33 mouse cellular contexts compared by ENCODE assay signal in genomic region chr1:170294786-170295570, GRCm38 (mm10). TPM values are rescaled to one million over a fixed set of nuclear protein-coding genes. Genes with fewer than 3 reads are reported as not detected.
A peak's percentile ranks its signal among the peaks of the same experiment; 100 is the strongest.
DNase-seq lines count a peak whose midpoint lies in the region; ATAC-seq and TF ChIP-seq lines count a peak whose summit lies in the region.
"Had no signal": no experiment of that assay in that cellular context is flagged by ENCODE, and none has a peak within 500 bp of the region (broad histone marks: within the 10 kb centered on the region; RNA-seq: fewer than 3 reads in every experiment).

No protein-coding gene starts in this region.

- TF ChIP-seq CTCF in layer of hippocampus, adult 2 months (conservative IDR thresholded peaks at IDR 0.05), result no peak

- H3K9ac ChIP-seq in midbrain, embryonic 11.5 days (ENCODE audit: low read length), result no peak overlapping the region
- H3K9ac ChIP-seq in midbrain, embryonic 13.5 days (replicated peaks), result no peak overlapping the region
- H3K9ac ChIP-seq: embryonic facial prominence, embryonic 12.5 days; forebrain, embryonic 13.5 days; heart, embryonic 12.5 days; hindbrain, embryonic 15.5 days; liver, postnatal 0 days; midbrain, embryonic 12.5 days; neural tube, embryonic 15.5 days had no signal

- no peaks in the 10 kb centered on the region for H3K27me3 ChIP-seq in midbrain, embryonic 11.5 days (ENCODE audit: control insufficient read depth, insufficient read depth, low read length)
- no peaks in the 10 kb centered on the region for H3K27me3 ChIP-seq in midbrain, embryonic 13.5 days
- H3K27me3 ChIP-seq: embryonic facial prominence, embryonic 12.5 days; forebrain, embryonic 13.5 days; heart, embryonic 12.5 days; hindbrain, embryonic 15.5 days; midbrain, embryonic 12.5 days; neural tube, embryonic 15.5 days had no signal

- H3K9me3 ChIP-seq in midbrain, embryonic 11.5 days (ENCODE audit: control insufficient read depth, low read length), result no peaks in the 10 kb centered on the region
- no peaks in the 10 kb centered on the region for H3K9me3 ChIP-seq in midbrain, embryonic 13.5 days
- H3K9me3 ChIP-seq: embryonic facial prominence, embryonic 12.5 days; forebrain, embryonic 13.5 days; heart, embryonic 12.5 days; hindbrain, embryonic 15.5 days; limb, embryonic 10.5 days; midbrain, embryonic 12.5 days; neural tube, embryonic 15.5 days had no signal

- ATAC-seq in midbrain, embryonic 11.5 days (ENCODE audit: low FRiP score), result peak; percentile 61; the same call in 1 of the 2 replicates
- ATAC-seq in midbrain, embryonic 13.5 days, result no peak
- ATAC-seq: activated CD4-positive, CD25-positive, alpha-beta regulatory T cell, adult 4 months; forebrain, embryonic 13.5 days; liver, postnatal 0 days; lung, postnatal 0 days had no signal

- H3K4me3 ChIP-seq in layer of hippocampus, adult 2 months, result no peak overlapping the region
- no peak overlapping the region for H3K4me3 ChIP-seq in midbrain, embryonic 11.5 days (ENCODE audit: low read depth, low read length)
- no peak overlapping the region for H3K4me3 ChIP-seq in midbrain, embryonic 13.5 days (replicated peaks)
- H3K4me3 ChIP-seq: embryonic facial prominence, embryonic 12.5 days; forebrain, embryonic 13.5 days; heart, embryonic 12.5 days; hindbrain, embryonic 15.5 days; limb, embryonic 10.5 days; midbrain, embryonic 12.5 days; myocyte; neural tube, embryonic 15.5 days had no signal

- peak overlapping the region; percentile 28; the same call in 1 of the 2 replicates for H3K27ac ChIP-seq in layer of hippocampus, adult 2 months
- H3K27ac ChIP-seq in midbrain, embryonic 11.5 days (ENCODE audit: low read depth, low read length), result no peak overlapping the region; the same call in 1 of the 2 replicates
- no peak overlapping the region for H3K27ac ChIP-seq in midbrain, embryonic 13.5 days
- H3K27ac ChIP-seq: embryonic facial prominence, embryonic 12.5 days; forebrain, embryonic 13.5 days; hindbrain, embryonic 15.5 days; limb, embryonic 10.5 days; macrophage; midbrain, embryonic 12.5 days; neural tube, embryonic 15.5 days had no signal

- no peak overlapping the region for H3K4me2 ChIP-seq in midbrain, embryonic 11.5 days
- H3K4me2 ChIP-seq in midbrain, embryonic 13.5 days (replicated peaks), result no peak overlapping the region
- H3K4me2 ChIP-seq: embryonic facial prominence, embryonic 12.5 days; forebrain, embryonic 13.5 days; heart, embryonic 12.5 days; hindbrain, embryonic 15.5 days; liver, embryonic 11.5 days; midbrain, embryonic 12.5 days; neural tube, embryonic 15.5 days had no signal

- peak; percentile 29 for DNase-seq in embryo, embryonic 10 days (ENCODE audit: low spot score)
- DNase-seq in embryo, embryonic 9.5 days (ENCODE audit: extremely low spot score), result no peak
- DNase-seq in layer of hippocampus, adult 2 months (ENCODE audit: low spot score in 2 of 2), result peak in 1 of 2 experiments; percentile 14
- DNase-seq in layer of hippocampus, adult 11-12 months (ENCODE audit: low spot score), result no peak
- peak; percentile 89 for DNase-seq in midbrain, embryonic 11.5 days (ENCODE audit: low spot score, missing footprints)
- DNase-seq in embryo, embryonic 10.5 days (ENCODE audit: low spot score), result peak; percentile 27
- no peak for DNase-seq in kidney, adult 11 months
- DNase-seq: adrenal gland, adult 8-10 months; cerebellum, adult 9-10 months; gastrocnemius, postnatal 10 days; heart, adult 11 months; heart, postnatal 14 days; kidney, adult 8-10 months; kidney, postnatal 10 days; liver, postnatal 0 days; right cerebral cortex, postnatal 14 days; spleen, adult 18-20 months had no signal

- H3K36me3 ChIP-seq in midbrain, embryonic 11.5 days (ENCODE audit: control insufficient read depth, insufficient read depth, low read length), result no peaks in the 10 kb centered on the region
- no peaks in the 10 kb centered on the region for H3K36me3 ChIP-seq in midbrain, embryonic 13.5 days
- H3K36me3 ChIP-seq: embryonic facial prominence, embryonic 12.5 days; hindbrain, embryonic 15.5 days; limb, embryonic 10.5 days; midbrain, embryonic 12.5 days; neural tube, embryonic 15.5 days had no signal

- H3K4me1 ChIP-seq in midbrain, embryonic 11.5 days (ENCODE audit: control insufficient read depth, insufficient read depth, low read length), result peaks cover 3% of the 10 kb centered on the region; the same call in 1 of the 2 replicates
- peaks cover 7% of the 10 kb centered on the region; the same call in 1 of the 2 replicates for H3K4me1 ChIP-seq in midbrain, embryonic 13.5 days (replicated peaks)
- H3K4me1 ChIP-seq: embryonic facial prominence, embryonic 12.5 days; forebrain, embryonic 13.5 days; hindbrain, embryonic 15.5 days; limb, embryonic 10.5 days had no signal

- WGBS in midbrain, embryonic 11.5 days, result 61% methylated on average over 15 of the region's 15 CpGs
- WGBS in midbrain, embryonic 13.5 days, result 54% methylated on average over 15 of the region's 15 CpGs

RNA-seq across cellular contexts. Expression of gene Gm7694, which starts 11.2 kb away (rescaled TPM):
- 1 to 10 TPM; 4.1 TPM for total RNA-seq in layer of hippocampus, adult 2 months (2021)
- 1.9 and 2.4 TPM in 2 replicates for polyA plus RNA-seq in midbrain, embryonic 11.5 days (2014; fragmentation: Nextera tagmentation; extraction: Ambion mirVana)
- 1.2 and 2.5 TPM in 2 replicates for polyA plus RNA-seq in midbrain, embryonic 13.5 days (2015; fragmentation: Nextera tagmentation; extraction: Ambion mirVana)
- polyA plus RNA-seq: activated CD4-positive, CD25-positive, alpha-beta regulatory T cell, adult 4 months had no signal

RNA-seq across cellular contexts. Expression of gene Spata46, which starts 13.6 kb away (rescaled TPM):
- total RNA-seq in layer of hippocampus, adult 2 months (2021), result not detected
- polyA plus RNA-seq in midbrain, embryonic 11.5 days (2014; fragmentation: Nextera tagmentation; extraction: Ambion mirVana), result 0.51 and 0.90 TPM in 2 replicates
- polyA plus RNA-seq in midbrain, embryonic 13.5 days (2015; fragmentation: Nextera tagmentation; extraction: Ambion mirVana), result 1.1 and 1.4 TPM in 2 replicates
- total RNA-seq: adrenal gland, adult 8-10 months; gastrocnemius, postnatal 10 days; heart, postnatal 14 days; layer of hippocampus, adult 18-20 months had no signal
- polyA plus RNA-seq: activated CD4-positive, CD25-positive, alpha-beta regulatory T cell, adult 4 months; frontal cortex, adult 2 months; macrophage; myocyte; thymus, postnatal 0 days had no signal

RNA-seq across cellular contexts. Expression of gene Sh2d1b1, which starts 17.9 kb away (rescaled TPM):
- not detected for total RNA-seq in layer of hippocampus, adult 2 months (2021)
- not detected in 2 replicates for polyA plus RNA-seq in midbrain, embryonic 11.5 days (2014; fragmentation: Nextera tagmentation; extraction: Ambion mirVana)
- not detected in 2 replicates for polyA plus RNA-seq in midbrain, embryonic 13.5 days (2015; fragmentation: Nextera tagmentation; extraction: Ambion mirVana)
- total RNA-seq: gastrocnemius, postnatal 10 days; layer of hippocampus, adult 18-20 months had no signal
- polyA plus RNA-seq: forebrain, embryonic 13.5 days; limb, embryonic 10.5 days; liver, embryonic 11.5 days; midbrain, embryonic 12.5 days; neural tube, embryonic 15.5 days had no signal

Comparison
In these comparisons a context has a peak if more than half of its experiments do, and no peak if none do; other contexts are left out.
1. DNase-seq: peak in embryo, embryonic 10 days (single experiment), midbrain, embryonic 11.5 days (single experiment) and embryo, embryonic 10.5 days (single experiment); none in embryo, embryonic 9.5 days (single experiment), layer of hippocampus, adult 11-12 months (single experiment) and kidney, adult 11 months (single experiment).